Mouse (Mus musculus) heart, adult 2 months (tissue): ENCODE results near the gene Ankdd1a.

Experiments used
- CTCF ChIP-seq: fragments of 200-600 bp; IDR thresholded peaks from 2 replicates; pipeline ENCODE4 v1.8.1; 2022; ENCODE audit warnings: antibody characterized with exemption, mild to moderate bottlenecking, moderate library complexity
- EP300 ChIP-seq: fragments of 200-500 bp; IDR thresholded peaks from 2 replicates; pipeline ENCODE4 v1.6.1; 2011; ENCODE audit warnings: low read depth, low read length, control low read depth; ENCODE audit not compliant: insufficient read depth
- POLR2A ChIP-seq: fragments of 200-500 bp; IDR thresholded peaks from 2 replicates; pipeline ENCODE4 v1.6.1; 2011; ENCODE audit warnings: mild to moderate bottlenecking, low read depth, low read length, control low read depth; ENCODE audit not compliant: insufficient read depth

DNA sequence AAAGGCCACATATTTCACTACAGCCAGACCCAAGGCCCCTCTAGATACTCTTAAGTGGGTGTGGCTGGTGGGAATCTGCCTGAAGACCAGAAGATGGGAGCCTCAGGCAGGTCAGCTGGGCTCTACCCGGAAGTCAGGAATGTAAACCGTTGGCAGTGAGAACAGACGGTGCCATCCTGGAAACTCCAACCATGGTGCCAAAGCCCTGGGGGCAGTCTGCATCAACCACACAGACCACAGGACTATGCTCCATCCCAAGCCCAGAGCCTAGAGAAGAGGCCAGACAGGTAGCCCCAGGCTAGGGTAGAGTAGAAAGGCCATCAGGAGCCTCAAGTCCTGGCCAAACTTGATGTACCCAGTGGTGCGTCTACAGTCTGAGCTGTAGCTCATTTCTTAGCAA, 35.6 kb upstream of the Ankdd1a start:
- no peak for TF ChIP-seq CTCF
- no peak for TF ChIP-seq EP300
- no peak for TF ChIP-seq POLR2A
